Mouse (Mus musculus) heart, adult 2 months (tissue): ENCODE measurements at regions not wholly inside any gene's neighbourhood (a gene's known extent, or its start where the extent isn't known, plus 50 kb on each side); places are given as distances from the start of the nearest gene placed in this dataset.

Experiments used
- CTCF ChIP-seq: fragments of 200-600 bp; IDR thresholded peaks from 2 replicates; pipeline ENCODE4 v1.8.1; 2022; ENCODE audit warnings: antibody characterized with exemption, mild to moderate bottlenecking, moderate library complexity
- EP300 ChIP-seq: fragments of 200-500 bp; IDR thresholded peaks from 2 replicates; pipeline ENCODE4 v1.6.1; 2011; ENCODE audit warnings: low read depth, low read length, control low read depth; ENCODE audit not compliant: insufficient read depth
- POLR2A ChIP-seq: fragments of 200-500 bp; IDR thresholded peaks from 2 replicates; pipeline ENCODE4 v1.6.1; 2011; ENCODE audit warnings: mild to moderate bottlenecking, low read depth, low read length, control low read depth; ENCODE audit not compliant: insufficient read depth

- TF ChIP-seq CTCF = no peak
- TF ChIP-seq EP300 = no peak
- TF ChIP-seq POLR2A = no peak
These were observed 272.3 kb upstream of the Hand2 start for GRCm38 (mm10) chr8:57048490-57048889.
